ENCODE assay signal across 9 mouse cellular contexts in the genomic region with DNA sequence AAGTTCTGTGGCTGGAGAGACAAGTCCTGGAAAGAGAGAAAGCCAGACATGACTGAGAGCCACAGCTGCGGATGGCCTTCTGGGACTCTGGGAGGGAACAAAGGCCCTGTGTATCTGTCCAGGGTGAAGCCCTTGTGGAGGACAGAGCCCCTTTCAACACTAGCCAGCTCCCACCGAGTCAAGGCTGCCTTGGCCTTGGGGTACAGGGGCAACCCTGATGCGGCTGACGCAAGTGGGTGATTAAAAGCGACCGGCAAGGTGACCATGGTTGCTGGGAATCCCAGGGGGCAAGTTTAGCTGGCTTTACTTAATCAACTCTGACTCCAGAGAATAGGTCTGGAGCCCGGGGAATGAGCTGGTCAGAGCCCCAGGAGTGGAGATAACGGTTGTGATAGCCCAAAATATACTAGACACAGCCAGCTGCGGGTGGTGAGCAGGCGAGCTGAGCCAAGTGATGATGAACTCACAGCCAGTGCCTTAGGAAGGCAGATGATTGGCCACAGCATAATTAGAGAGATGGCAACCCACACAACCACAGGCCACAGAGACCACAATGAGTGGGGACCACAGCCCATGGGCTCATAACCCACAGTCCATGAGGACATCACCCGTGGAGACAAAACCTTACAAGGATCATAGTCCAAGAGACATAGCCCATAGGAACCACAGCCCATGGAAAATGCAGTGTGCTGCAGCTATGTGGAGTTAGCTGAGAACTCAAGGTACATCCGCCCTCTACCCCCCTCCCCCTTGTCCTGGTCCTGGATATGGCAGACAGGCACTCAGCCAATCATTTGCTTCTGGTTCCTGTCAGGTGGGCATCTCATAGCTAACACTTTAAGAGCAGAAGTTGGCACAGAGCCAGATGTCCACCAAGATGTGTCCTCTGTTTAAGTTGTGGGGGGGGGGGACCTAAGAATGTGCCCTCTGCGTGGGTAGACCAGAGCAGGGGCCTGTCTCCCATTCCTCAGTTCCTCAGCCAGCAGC. TPM values are rescaled to one million over a fixed set of nuclear protein-coding genes. Genes with fewer than 3 reads are reported as not detected.
DNase-seq lines count a peak whose midpoint lies in the region; ATAC-seq and TF ChIP-seq lines count a peak whose summit lies in the region.
"Had no signal": no experiment of that assay in that cellular context is flagged by ENCODE, and none has a peak within 500 bp of the region (broad histone marks: within the 10 kb centered on the region; RNA-seq: fewer than 3 reads in every experiment).

No protein-coding gene starts in this region.

- H3K9ac ChIP-seq in midbrain, postnatal 0 days (replicated peaks; ENCODE audit: low read length, poor library complexity, severe bottlenecking) = no peak overlapping the region
- no peak overlapping the region for H3K9ac ChIP-seq in midbrain, embryonic 14.5 days (replicated peaks; ENCODE audit: low read length)
- no peak overlapping the region for H3K9ac ChIP-seq in embryonic facial prominence, embryonic 14.5 days (ENCODE audit: low read depth, low read length)
- H3K9ac ChIP-seq in kidney, embryonic 16.5 days (replicated peaks; ENCODE audit: low read length) = no peak overlapping the region

- H3K4me3 ChIP-seq in midbrain, postnatal 0 days (ENCODE audit: low read depth, low read length) = no peak overlapping the region
- no peak overlapping the region for H3K4me3 ChIP-seq in midbrain, embryonic 14.5 days (replicated peaks; ENCODE audit: low read depth, low read length)
- H3K4me3 ChIP-seq in embryonic facial prominence, embryonic 14.5 days (ENCODE audit: low read depth, low read length) = no peak overlapping the region
- no peak overlapping the region for H3K4me3 ChIP-seq in kidney, embryonic 16.5 days (ENCODE audit: low read length)

- no peak for TF ChIP-seq CTCF in midbrain, postnatal 0 days (IDR thresholded peaks at IDR 0.05)

- DNase-seq in heart, adult 11 months = peak; percentile 93
- DNase-seq in heart, adult 8-10 months (ENCODE audit: low spot score) = no peak
- DNase-seq in midbrain, postnatal 0 days (ENCODE audit: low spot score) = peak; percentile 34
- no peak for DNase-seq in midbrain, embryonic 14.5 days
- peak; percentile 65 for DNase-seq in embryonic facial prominence, embryonic 14.5 days (ENCODE audit: low spot score)
- DNase-seq in left cerebral cortex, adult 9 months (ENCODE audit: low spot score in 2 of 2) = no peak
- DNase-seq: cerebellum, postnatal 36 days had no signal

- no peak overlapping the region for H3K4me2 ChIP-seq in midbrain, postnatal 0 days (ENCODE audit: low read depth, low read length, poor library complexity, severe bottlenecking)
- H3K4me2 ChIP-seq in midbrain, embryonic 14.5 days (ENCODE audit: low read length) = no peak overlapping the region
- H3K4me2 ChIP-seq in embryonic facial prominence, embryonic 14.5 days (ENCODE audit: low read depth, low read length) = no peak overlapping the region
- no peak overlapping the region for H3K4me2 ChIP-seq in kidney, embryonic 16.5 days (replicated peaks; ENCODE audit: low read depth, low read length)

- no peaks in the 10 kb centered on the region for H3K4me1 ChIP-seq in midbrain, postnatal 0 days (ENCODE audit: insufficient read depth, low read length)
- H3K4me1 ChIP-seq in midbrain, embryonic 14.5 days (ENCODE audit: control insufficient read depth, insufficient read depth, low read length) = no peaks in the 10 kb centered on the region
- peaks cover 10% of the 10 kb centered on the region; the same call in 1 of the 2 replicates for H3K4me1 ChIP-seq in embryonic facial prominence, embryonic 14.5 days (ENCODE audit: control insufficient read depth, insufficient read depth, low read length)
- H3K4me1 ChIP-seq in kidney, embryonic 16.5 days (ENCODE audit: insufficient read depth, low read length) = peaks cover 20% of the 10 kb centered on the region

- no peaks in the 10 kb centered on the region for H3K27me3 ChIP-seq in midbrain, postnatal 0 days (ENCODE audit: insufficient read depth, low read length)
- no peaks in the 10 kb centered on the region for H3K27me3 ChIP-seq in midbrain, embryonic 14.5 days (ENCODE audit: control insufficient read depth, insufficient read depth, low read length)
- no peaks in the 10 kb centered on the region for H3K27me3 ChIP-seq in embryonic facial prominence, embryonic 14.5 days (replicated peaks; ENCODE audit: control insufficient read depth, insufficient read depth, low read length)
- no peaks in the 10 kb centered on the region for H3K27me3 ChIP-seq in kidney, embryonic 16.5 days (ENCODE audit: insufficient read depth, low read length)

- ATAC-seq in midbrain, postnatal 0 days (ENCODE audit: low FRiP score) = no peak
- ATAC-seq in midbrain, embryonic 14.5 days (ENCODE audit: low FRiP score, low TSS enrichment) = no peak
- ATAC-seq in embryonic facial prominence, embryonic 14.5 days (ENCODE audit: low read depth) = peak; percentile 41
- peak; percentile 12; the same call in 1 of the 2 replicates for ATAC-seq in megakaryocyte-erythroid progenitor cell, adult 5-6 weeks (replicated peaks; ENCODE audit: low FRiP score, low TSS enrichment, poor library complexity, severe bottlenecking)
- ATAC-seq in kidney, embryonic 16.5 days (ENCODE audit: low FRiP score, low TSS enrichment) = no peak; the same call in 1 of the 2 replicates

- no peak overlapping the region for H3K27ac ChIP-seq in midbrain, postnatal 0 days (ENCODE audit: low read depth, low read length)
- H3K27ac ChIP-seq in midbrain, embryonic 14.5 days (replicated peaks; ENCODE audit: low read depth, low read length) = no peak overlapping the region
- no peak overlapping the region for H3K27ac ChIP-seq in embryonic facial prominence, embryonic 14.5 days (replicated peaks; ENCODE audit: low read depth, low read length)
- H3K27ac ChIP-seq in kidney, embryonic 16.5 days (ENCODE audit: low read length) = no peak overlapping the region

- H3K9me3 ChIP-seq in midbrain, postnatal 0 days (ENCODE audit: low read length) = no peaks in the 10 kb centered on the region
- no peaks in the 10 kb centered on the region for H3K9me3 ChIP-seq in midbrain, embryonic 14.5 days (ENCODE audit: control insufficient read depth, low read length)
- H3K9me3 ChIP-seq in embryonic facial prominence, embryonic 14.5 days (ENCODE audit: control insufficient read depth, low read length) = no peaks in the 10 kb centered on the region
- H3K9me3 ChIP-seq in kidney, embryonic 16.5 days (ENCODE audit: low read length) = no peaks in the 10 kb centered on the region

- H3K36me3 ChIP-seq in midbrain, postnatal 0 days (ENCODE audit: insufficient read depth, low read length) = no peaks in the 10 kb centered on the region
- H3K36me3 ChIP-seq in midbrain, embryonic 14.5 days (ENCODE audit: control insufficient read depth, insufficient read depth, low read length) = no peaks in the 10 kb centered on the region
- H3K36me3 ChIP-seq in embryonic facial prominence, embryonic 14.5 days (ENCODE audit: control insufficient read depth, insufficient read depth, low read length) = no peaks in the 10 kb centered on the region
- no peaks in the 10 kb centered on the region for H3K36me3 ChIP-seq in kidney, embryonic 16.5 days (ENCODE audit: insufficient read depth, low read length)

- 81% methylated on average over 13 of the region's 13 CpGs for WGBS in midbrain, postnatal 0 days
- 85% methylated on average over 13 of the region's 13 CpGs for WGBS in midbrain, embryonic 14.5 days
- WGBS in embryonic facial prominence, embryonic 14.5 days = 60% methylated on average over 12 of the region's 13 CpGs
- 78% methylated on average over 13 of the region's 13 CpGs for WGBS in kidney, embryonic 16.5 days

RNA-seq across cellular contexts. Expression of a gene that starts 29.1 kb away (rescaled TPM):
- total RNA-seq in heart, adult 8-10 months (2022) = 10 to 100 TPM; 42.1 to 48.1 (median 45.9) TPM
- 34.8 and 49.9 TPM in 2 replicates for total RNA-seq in midbrain, postnatal 0 days (2014; rRNA removed)
- 43.2 and 44.8 TPM in 2 replicates for polyA plus RNA-seq in midbrain, postnatal 0 days (2015; fragmentation: Nextera tagmentation; extraction: Ambion mirVana)
- polyA plus RNA-seq in midbrain, embryonic 14.5 days (2014; fragmentation: Nextera tagmentation; extraction: Ambion mirVana) = 43.4 and 52.0 TPM in 2 replicates
- polyA plus RNA-seq in embryonic facial prominence, embryonic 14.5 days (2014; fragmentation: Nextera tagmentation; extraction: Ambion mirVana) = 168 and 170 TPM in 2 replicates
- 18.3 and 24.5 TPM in 2 replicates for total RNA-seq in megakaryocyte-erythroid progenitor cell, adult 5-6 weeks (2014; fragmentation: Nextera tagmentation)
- 7.4 and 14.8 TPM in 2 replicates for total RNA-seq in megakaryocyte-erythroid progenitor cell, adult 5-6 weeks (2017)
- polyA plus RNA-seq in kidney, embryonic 16.5 days (2015; fragmentation: Nextera tagmentation; extraction: Ambion mirVana) = 148 and 149 TPM in 2 replicates

Comparison
In these comparisons a context has a peak if more than half of its experiments do, and no peak if none do; other contexts are left out.
1. DNase-seq: peak in heart, adult 11 months (single experiment), midbrain, postnatal 0 days (single experiment) and embryonic facial prominence, embryonic 14.5 days (single experiment); none in heart, adult 8-10 months (single experiment), midbrain, embryonic 14.5 days (single experiment) and left cerebral cortex, adult 9 months (0 of 2).
2. ATAC-seq: peak in embryonic facial prominence, embryonic 14.5 days (single experiment) and megakaryocyte-erythroid progenitor cell, adult 5-6 weeks (single experiment); none in midbrain, postnatal 0 days (single experiment), midbrain, embryonic 14.5 days (single experiment) and kidney, embryonic 16.5 days (single experiment).